Mouse (Mus musculus): ENCODE measurements around the gene Mpzl1. TPM values are rescaled to one million over a fixed set of nuclear protein-coding genes. Genes with fewer than 3 reads are reported as not detected.
"Not testable (repeated sequence)": the region's sequence is repeated elsewhere in the genome, so short reads cannot be mapped to it uniquely, and the experiment has no call there.

Mpzl1 gene
- polyA plus RNA-seq (2016; fragmentation: Nextera tagmentation; extraction: Ambion mirVana): 172 and 173 TPM in 2 replicates

DNA sequence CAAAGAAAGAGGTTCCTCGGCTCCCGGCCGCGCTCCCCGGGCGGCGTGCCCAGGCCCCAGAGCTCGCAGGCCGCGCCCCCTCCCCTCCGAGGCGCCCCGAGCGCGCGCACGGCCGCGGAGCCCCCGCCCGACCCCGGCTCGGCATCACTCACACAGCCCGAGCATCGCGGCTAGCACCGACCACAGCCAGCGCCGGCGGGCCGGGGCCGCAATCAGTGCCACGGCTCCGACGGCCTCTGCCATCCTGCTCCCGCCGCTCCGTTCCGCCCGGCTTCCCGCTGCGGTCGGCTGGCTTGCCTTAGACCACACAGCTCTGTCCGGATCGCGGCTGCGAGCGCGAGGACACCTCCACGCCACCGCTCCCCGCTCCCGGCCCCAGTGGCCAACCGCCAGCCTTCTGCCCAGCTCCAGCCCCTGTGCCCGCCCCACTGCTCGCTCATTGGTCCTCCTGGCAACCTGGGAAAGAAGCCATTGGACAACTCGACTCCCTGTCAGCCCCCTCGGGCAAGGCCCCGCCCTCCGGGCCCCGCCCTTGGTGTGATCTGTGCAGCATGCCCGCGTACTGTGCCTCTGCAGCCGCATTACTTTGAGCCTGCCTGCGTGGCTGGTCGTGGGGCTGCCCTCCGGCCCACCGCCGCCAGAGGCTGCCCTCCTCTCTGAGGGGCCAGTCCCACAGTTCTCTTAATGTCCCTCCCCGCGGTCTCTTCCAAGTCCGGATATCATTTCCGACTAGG is at the start of gene Mpzl1:
Mpzl1 (minus strand) TSS at position 388 of the 734 bp plus-strand sequence.
- Histone ChIP-seq H3K27me3 (no peaks in the 10 kb centered on the region), H3K4me1 (replicated peaks) (peaks cover 42% of the 10 kb centered on the region), H3K4me3 (replicated peaks) (peak within 1 kb of the TSS; percentile 82), H3K36me3 (no peaks in the 10 kb centered on the region), H3K4me2 (peak within 1 kb of the TSS; percentile 59), H3K27ac (peak within 1 kb of the TSS; percentile 97), H3K9ac (replicated peaks) (peak within 1 kb of the TSS; percentile 82), H3K9me3 (no peaks in the 10 kb centered on the region)
- peak; percentile 99 for ATAC-seq (ENCODE audit: insufficient number of reproducible peaks, insufficient read depth, low FRiP score, low TSS enrichment, low read depth)
- WGBS: under 1% methylated on average over 61 of the region's 73 CpGs

DNA sequence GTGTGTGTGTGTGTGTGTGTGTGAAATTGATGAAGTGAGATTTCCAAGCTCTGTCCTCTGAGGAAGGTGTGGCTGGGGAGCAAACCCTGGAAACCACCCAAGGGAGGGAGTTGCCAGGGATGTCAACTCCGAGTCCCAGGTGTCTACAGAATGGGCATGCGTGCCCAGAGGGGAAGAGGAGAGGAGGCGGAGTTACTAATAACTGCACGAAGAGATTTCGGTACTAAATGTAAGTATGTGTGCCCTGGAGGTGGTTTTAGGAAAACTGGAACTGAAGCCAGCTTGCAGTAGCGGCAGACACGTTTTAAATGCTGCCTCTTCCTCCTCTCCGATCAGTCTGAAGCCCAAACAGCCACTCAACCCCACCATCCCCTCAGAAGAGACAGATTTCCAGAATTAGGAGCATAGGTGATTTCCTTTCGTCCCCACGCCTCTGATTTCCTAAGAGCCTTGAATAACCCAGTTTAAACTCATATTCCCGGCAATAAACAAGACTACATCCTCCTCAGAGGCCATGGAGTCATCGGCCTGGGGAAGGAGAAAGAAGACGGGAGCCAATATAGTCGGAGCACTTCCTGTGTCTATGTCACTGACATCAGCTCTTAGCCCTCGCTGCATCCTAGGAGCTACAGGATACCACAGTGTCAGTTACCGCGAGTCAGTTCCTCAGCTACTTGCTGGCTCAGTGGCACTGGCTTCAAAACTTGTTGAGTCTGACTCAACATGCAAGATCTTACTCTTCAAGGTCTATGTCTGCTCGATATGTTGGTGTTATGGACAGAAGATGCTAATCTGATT is 47.9 kb upstream of the Mpzl1 start:
- no peak for ATAC-seq (ENCODE audit: insufficient number of reproducible peaks, insufficient read depth, low FRiP score, low TSS enrichment, low read depth)
- Histone ChIP-seq H3K4me2 (no peak overlapping the region), H3K4me1 (replicated peaks) (peaks cover 14% of the 10 kb centered on the region), H3K9me3 (no peaks in the 10 kb centered on the region), H3K9ac (replicated peaks) (no peak overlapping the region), H3K27me3 (no peaks in the 10 kb centered on the region), H3K4me3 (replicated peaks) (no peak overlapping the region), H3K36me3 (no peaks in the 10 kb centered on the region), H3K27ac (no peak overlapping the region)
- WGBS: 73% methylated on average over 18 of the region's 18 CpGs

DNA sequence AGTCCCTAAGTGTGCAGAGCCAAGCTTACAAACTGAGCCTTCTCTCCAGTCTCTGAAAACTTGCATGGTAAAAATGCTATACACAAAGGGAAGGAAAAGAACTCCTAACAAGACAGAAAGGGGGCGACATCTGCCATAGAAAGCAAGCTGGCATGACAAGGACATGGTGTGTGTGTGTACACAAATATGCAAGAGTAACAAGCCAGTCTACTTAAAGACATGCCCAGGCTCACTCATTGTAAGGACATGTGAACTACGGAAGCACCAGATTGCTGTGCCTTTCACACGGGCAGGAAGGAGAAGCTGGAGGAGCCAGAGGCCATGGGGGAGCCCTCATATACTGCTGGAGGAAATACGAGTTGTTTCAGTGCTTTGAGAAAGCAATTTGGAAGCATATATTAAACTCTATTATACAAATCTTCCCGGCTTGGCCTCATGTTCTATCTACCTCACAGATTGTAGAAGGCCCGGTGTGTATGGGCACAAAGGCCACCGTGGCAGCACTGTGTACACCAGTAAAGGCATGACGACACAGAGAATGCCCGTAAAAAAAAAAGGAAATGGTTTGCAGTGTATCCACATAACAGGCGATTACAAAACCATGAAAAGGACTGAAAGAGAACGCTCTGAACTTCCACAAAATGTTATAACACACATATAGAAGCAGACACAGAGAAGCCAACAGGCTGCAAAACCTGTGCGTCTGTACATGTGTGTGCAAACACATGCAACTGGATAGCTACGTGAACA is 46.9 kb upstream of the Mpzl1 start:
- no peaks in the 10 kb centered on the region for H3K36me3 ChIP-seq
- H3K9ac ChIP-seq (replicated peaks): no peak overlapping the region
- H3K4me3 ChIP-seq (replicated peaks): no peak overlapping the region
- H3K27ac ChIP-seq: no peak overlapping the region
- WGBS: 62% methylated on average over 13 of the region's 13 CpGs
- peaks cover 5% of the 10 kb centered on the region; the same call in 1 of the 2 replicates for H3K4me1 ChIP-seq (replicated peaks)
- no peak overlapping the region for H3K4me2 ChIP-seq
- no peak; the same call in 1 of the 2 replicates for ATAC-seq (ENCODE audit: insufficient number of reproducible peaks, insufficient read depth, low FRiP score, low TSS enrichment, low read depth)
- no peaks in the 10 kb centered on the region for H3K27me3 ChIP-seq
- H3K9me3 ChIP-seq: no peaks in the 10 kb centered on the region

DNA sequence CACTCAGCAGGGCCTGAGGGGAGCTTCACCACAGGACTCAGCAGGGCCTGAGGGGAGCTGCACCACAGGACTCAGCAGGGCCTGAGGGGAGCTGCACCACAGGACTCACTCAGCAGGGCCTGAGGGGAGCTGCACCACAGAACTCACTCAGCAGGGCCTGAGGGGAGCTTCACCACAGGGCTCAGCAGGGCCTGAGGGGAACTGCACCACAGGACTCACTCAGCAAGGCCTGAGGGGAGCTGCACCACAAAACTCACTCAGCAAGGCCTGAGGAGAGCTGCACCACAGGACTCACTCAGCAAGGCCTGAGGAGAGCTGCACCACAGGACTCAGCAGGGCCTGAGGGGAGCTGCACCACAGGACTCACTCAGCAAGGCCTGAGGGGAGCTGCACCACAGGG is 45.7 kb upstream of the Mpzl1 start:
- H3K9me3 ChIP-seq; H3K4me3 ChIP-seq (replicated peaks); H3K9ac ChIP-seq (replicated peaks); H3K36me3 ChIP-seq; H3K4me2 ChIP-seq; H3K27me3 ChIP-seq; ATAC-seq (ENCODE audit: insufficient number of reproducible peaks, insufficient read depth, low FRiP score, low TSS enrichment, low read depth); H3K4me1 ChIP-seq (replicated peaks): not testable (repeated sequence)
- 0 out of 2 replicates have a peak overlapping the region, but pooled peaks have one; percentile 12 for H3K27ac ChIP-seq

DNA sequence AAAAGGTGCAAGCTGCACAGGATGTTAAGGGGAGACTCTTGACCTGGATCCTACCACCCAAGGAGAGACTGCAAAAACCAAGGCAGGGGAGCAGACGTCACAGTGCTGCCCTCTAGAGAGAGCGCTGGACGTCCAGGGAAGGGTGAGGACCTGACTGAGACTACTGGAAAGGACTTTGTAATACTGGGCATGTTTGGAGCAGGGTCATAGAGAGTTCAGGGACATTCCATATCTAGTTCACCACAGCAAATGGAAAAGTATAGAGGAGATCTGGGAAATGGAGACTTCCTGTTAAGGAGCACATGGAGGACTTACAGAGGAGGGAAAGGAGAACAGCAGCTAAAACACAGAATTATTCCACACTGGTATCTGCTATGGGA is 45.3 kb upstream of the Mpzl1 start:
- WGBS: 52% methylated on average over 3 of the region's 3 CpGs
- ATAC-seq (ENCODE audit: insufficient number of reproducible peaks, insufficient read depth, low FRiP score, low TSS enrichment, low read depth): no peak
- no peak overlapping the region for H3K27ac ChIP-seq

DNA sequence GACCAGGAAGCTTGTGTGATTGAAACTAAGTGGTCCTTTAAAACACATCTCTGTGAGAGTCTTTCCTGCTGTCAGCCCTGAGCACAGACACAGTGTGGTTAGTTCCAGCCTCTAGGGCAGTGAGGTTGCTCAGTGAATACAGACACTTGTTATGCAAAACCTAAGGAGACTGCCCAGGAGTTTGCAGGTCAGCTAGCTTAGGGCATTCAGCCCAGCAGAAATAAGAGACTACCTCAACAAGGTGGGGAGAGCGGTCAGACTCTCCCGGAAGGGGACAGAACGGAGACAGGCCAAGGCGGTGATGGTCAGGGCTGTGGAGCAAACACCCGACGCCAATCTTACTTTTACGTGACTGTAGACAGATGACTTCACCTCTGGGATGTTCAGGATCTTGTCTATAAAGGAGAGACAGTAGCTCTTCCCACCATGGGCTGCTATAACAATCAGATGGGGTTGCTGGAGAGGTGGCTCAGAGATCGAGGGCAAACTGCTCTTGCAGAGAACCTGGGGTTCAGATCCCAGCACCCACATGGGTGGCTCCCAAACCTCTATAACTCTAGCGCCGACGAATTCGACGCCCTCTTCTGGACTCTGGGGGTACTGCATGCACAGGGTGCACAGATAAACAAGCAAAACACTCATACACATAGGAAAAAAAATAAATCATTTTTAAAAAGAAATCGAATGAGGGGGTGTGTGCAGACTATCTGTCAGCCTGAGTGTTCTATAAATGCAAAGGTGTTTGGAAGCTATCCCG is 44.7 kb upstream of the Mpzl1 start:
- Histone ChIP-seq H3K4me1 (replicated peaks) (0 out of 2 replicates have a peak, but pooled peaks cover 3% of the 10 kb centered on the region), H3K9ac (replicated peaks) (no peak overlapping the region), H3K36me3 (no peaks in the 10 kb centered on the region), H3K27me3 (no peaks in the 10 kb centered on the region), H3K27ac (no peak overlapping the region), H3K4me3 (replicated peaks) (no peak overlapping the region), H3K9me3 (no peaks in the 10 kb centered on the region), H3K4me2 (no peak overlapping the region)
- WGBS: 77% methylated on average over 15 of the region's 15 CpGs
- ATAC-seq (ENCODE audit: insufficient number of reproducible peaks, insufficient read depth, low FRiP score, low TSS enrichment, low read depth): no peak

More for the DNA sequence above, 45.3 kb upstream of the Mpzl1 start:
- Histone ChIP-seq H3K4me3 (replicated peaks) (no peak overlapping the region), H3K9me3 (no peaks in the 10 kb centered on the region), H3K4me1 (replicated peaks) (0 out of 2 replicates have a peak, but pooled peaks cover 3% of the 10 kb centered on the region), H3K36me3 (no peaks in the 10 kb centered on the region), H3K27me3 (no peaks in the 10 kb centered on the region), H3K4me2 (no peak overlapping the region), H3K9ac (replicated peaks) (no peak overlapping the region)

DNA sequence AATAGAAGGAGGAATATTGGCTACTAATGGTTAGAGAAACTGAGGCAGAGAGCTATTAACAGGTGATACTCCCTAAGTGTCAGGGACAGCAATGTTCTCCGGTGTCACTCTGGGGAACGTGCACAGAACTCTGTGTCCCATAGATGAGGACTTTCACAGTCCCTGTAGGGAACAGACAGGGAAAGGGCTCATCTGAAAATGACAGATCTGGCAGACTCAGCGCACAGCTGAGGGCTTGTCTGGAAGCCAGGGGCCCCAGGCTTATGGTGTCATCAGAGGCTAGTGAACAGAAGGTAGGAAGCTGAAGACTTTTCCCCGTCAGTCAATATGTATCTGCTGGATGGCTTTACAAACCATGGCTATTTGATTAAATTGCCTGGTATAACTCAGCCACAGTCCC is 43.2 kb upstream of the Mpzl1 start:
- H3K36me3 ChIP-seq: no peaks in the 10 kb centered on the region
- H3K4me2 ChIP-seq: no peak overlapping the region
- H3K9ac ChIP-seq (replicated peaks): no peak overlapping the region
- H3K4me3 ChIP-seq (replicated peaks): no peak overlapping the region
- no peak overlapping the region for H3K27ac ChIP-seq
- WGBS: 63% methylated on average over 4 of the region's 4 CpGs
- H3K4me1 ChIP-seq (replicated peaks): 0 out of 2 replicates have a peak, but pooled peaks cover 3% of the 10 kb centered on the region
- no peaks in the 10 kb centered on the region for H3K9me3 ChIP-seq
- ATAC-seq (ENCODE audit: insufficient number of reproducible peaks, insufficient read depth, low FRiP score, low TSS enrichment, low read depth): no peak
- H3K27me3 ChIP-seq: no peaks in the 10 kb centered on the region

DNA sequence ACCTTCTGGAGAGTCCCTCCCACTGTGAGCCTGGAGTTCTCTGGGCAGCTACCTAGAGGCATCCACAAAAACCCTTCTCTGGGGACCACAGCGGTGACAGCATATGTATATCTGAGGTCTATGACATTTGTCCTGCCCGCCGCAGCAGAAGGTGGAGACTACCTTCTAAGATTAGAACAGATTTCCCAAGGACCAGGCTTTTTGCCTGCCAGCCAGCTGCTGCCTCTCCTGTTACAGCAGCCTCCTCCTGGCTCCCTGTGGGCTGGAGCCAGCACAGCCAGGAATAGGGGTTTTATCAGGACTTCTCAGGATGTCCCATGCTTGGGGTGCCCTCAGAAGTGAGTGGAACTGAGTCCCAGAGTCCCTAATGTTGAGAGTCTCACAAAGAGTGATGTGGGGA is 42.7 kb upstream of the Mpzl1 start:
- Histone ChIP-seq H3K4me1 (replicated peaks) (0 out of 2 replicates have a peak, but pooled peaks cover 3% of the 10 kb centered on the region), H3K4me2 (no peak overlapping the region), H3K36me3 (no peaks in the 10 kb centered on the region), H3K27me3 (no peaks in the 10 kb centered on the region), H3K4me3 (replicated peaks) (no peak overlapping the region), H3K9ac (replicated peaks) (no peak overlapping the region), H3K9me3 (no peaks in the 10 kb centered on the region), H3K27ac (no peak overlapping the region)
- ATAC-seq (ENCODE audit: insufficient number of reproducible peaks, insufficient read depth, low FRiP score, low TSS enrichment, low read depth): no peak
- WGBS: 67% methylated on average over 3 of the region's 3 CpGs

DNA sequence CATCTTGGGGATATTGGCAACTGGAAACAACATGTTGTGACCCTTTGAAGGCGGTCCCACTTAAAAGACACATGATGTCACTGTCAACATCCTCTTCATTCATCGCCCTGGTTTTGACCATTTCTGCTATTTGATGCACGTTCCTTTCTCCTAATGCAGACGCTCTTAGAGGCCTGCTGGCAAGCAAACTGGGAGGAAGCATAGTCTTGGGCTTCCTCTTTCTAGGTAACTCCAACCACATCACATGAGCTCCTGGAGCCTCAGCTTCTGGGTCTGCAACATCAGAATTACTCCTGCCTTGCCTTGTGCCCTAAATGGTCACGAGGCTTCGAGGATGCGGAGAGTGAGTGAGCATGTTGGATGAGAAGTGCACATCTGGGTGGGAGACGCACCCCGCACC is 40.8 kb upstream of the Mpzl1 start:
- H3K27ac ChIP-seq: no peak overlapping the region
- WGBS: 94% methylated on average over 9 of the region's 9 CpGs
- no peaks in the 10 kb centered on the region for H3K36me3 ChIP-seq
- H3K9ac ChIP-seq (replicated peaks): no peak overlapping the region
- no peaks in the 10 kb centered on the region for H3K27me3 ChIP-seq
- H3K4me3 ChIP-seq (replicated peaks): no peak overlapping the region
- H3K4me1 ChIP-seq (replicated peaks): no peaks in the 10 kb centered on the region
- H3K4me2 ChIP-seq: no peak overlapping the region
- no peak for ATAC-seq (ENCODE audit: insufficient number of reproducible peaks, insufficient read depth, low FRiP score, low TSS enrichment, low read depth)
- H3K9me3 ChIP-seq: no peaks in the 10 kb centered on the region

DNA sequence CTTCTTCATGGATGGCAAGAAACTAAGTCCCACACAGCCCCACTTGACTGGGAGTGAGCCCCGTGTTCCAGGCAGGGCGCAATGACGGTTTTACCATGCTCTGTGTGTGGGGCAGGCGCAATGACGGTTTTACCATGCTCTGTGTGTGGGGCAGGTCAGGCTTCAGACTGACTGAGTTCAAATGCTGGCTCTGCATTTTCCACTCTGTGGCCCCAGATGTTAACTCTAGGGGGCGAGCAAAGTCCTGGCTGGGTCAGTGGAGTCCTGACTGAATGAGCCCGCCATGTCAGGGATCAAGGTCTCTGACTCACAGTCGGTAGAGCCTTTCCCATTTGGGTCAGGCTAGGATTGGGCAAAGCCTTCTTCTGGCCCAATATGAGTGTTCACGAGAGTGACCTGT is 38.0 kb upstream of the Mpzl1 start:
- no peaks in the 10 kb centered on the region for H3K36me3 ChIP-seq
- 0 out of 2 replicates have a peak, but pooled peaks cover 4% of the 10 kb centered on the region for H3K4me1 ChIP-seq (replicated peaks)
- H3K4me2 ChIP-seq: no peak overlapping the region
- H3K9me3 ChIP-seq: no peaks in the 10 kb centered on the region
- H3K27ac ChIP-seq: no peak overlapping the region
- H3K27me3 ChIP-seq: no peaks in the 10 kb centered on the region
- H3K4me3 ChIP-seq (replicated peaks): no peak overlapping the region
- no peak for ATAC-seq (ENCODE audit: insufficient number of reproducible peaks, insufficient read depth, low FRiP score, low TSS enrichment, low read depth)
- 73% methylated on average over 9 of the region's 9 CpGs for WGBS
- no peak overlapping the region for H3K9ac ChIP-seq (replicated peaks)
